Mouse (Mus musculus) kidney, postnatal 10 days (tissue): ENCODE results near the gene Birc6.

ENCODE experiments used
- DNase-seq: peaks from one replicate; pipeline ENCODE4 v3.0.0; 2021; ENCODE audit warnings: mixed read lengths

Birc6 gene

DNA sequence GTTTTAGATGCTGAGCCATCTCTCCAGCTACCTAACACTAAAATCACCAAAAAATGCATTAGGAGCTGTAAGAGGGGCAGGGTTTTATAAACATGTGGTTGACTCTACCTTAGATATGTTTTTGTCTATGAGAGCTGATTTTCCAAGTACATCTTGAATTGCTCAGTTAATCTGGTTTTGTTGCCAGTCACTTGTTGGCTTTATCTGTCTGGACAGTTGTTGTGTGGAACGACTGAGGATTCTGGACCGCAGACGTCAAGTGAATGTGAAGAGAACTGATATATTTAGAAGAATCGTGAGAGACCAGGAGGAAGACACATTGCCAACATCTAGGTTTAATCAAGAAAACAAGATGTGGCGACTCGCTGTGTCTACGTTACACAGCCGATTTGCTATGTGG lies 183.5 kb downstream of the Birc6 start:
- DNase-seq = no peak

GRCm38 (mm10) chr17:74715128-74715527 lies 187.0 kb downstream of the Birc6 start:
- no peak for DNase-seq

DNA sequence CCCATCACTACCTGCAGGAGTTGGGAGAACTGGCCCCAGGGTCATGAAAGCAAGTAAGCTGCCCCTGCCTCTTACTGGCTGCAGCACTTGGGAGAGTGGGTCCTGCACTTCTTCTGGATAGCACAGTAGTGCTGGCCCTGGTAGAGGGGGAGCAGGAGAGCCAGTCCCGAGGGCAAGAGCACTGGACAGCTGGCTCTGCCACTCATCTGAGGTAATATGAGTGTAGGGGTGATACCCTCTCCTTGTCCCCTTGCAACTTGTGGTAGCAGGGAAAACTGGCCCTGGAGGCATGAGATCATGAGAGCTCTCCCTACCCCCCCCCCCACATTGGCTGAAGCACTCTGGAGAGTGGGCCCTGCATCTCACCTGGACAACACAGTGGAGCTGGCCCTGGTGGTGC lies 187.6 kb downstream of the Birc6 start:
- no peak for DNase-seq

GRCm38 (mm10) chr17:74716643-74717042 lies 188.5 kb downstream of the Birc6 start:
- DNase-seq = no peak

DNA sequence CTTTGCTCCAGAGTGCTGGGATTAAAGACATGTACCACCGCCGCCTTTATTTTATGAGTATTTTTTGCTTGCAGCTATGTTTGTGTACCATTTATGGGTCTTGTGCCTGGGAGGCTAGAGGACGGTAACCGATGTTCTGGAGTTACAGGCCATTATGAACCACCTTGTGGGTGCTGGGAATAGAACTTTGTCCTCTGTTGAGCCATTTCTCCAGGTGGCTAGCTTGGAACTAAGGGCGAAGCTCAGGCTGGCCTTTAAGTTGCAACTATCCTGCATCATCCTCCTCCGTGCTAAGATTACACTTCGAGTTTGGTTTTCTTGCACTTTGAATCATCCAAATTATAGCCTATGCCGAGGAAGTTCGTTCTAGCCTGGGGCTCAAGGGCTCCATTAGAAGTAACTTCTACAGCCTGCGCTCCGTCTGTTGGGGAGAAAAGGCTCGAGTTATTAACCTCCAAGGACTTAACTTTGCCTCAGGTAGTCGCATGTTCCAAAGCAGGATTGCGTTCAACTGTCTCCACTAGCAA lies 189.1 kb downstream of the Birc6 start:
- DNase-seq = no peak

DNA sequence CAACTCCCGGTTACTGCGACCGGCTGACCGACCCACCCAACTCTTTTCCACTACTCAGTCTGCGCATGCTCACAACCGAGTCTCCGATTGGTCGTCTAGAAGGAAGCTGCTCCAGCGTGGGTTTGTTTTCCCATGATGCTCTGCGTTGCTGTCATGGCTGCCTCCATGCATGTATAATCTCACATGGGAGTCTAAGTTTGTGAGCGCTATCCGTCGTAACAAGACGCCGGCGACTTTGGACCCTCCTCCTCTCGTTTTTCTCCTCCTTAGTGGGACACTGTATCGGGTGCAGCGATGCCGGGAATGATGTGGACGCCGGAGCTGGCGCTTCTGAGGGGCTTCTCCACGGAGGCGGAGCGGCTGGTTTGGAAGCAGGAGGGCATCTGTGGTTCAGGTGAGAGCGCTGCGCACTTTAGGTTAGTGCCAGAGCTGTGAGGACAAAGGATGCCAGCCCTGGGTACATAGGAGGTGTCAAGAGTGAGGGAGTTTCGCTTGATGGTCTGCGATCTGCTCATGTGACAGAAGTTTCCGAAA lies 189.6 kb downstream of the Birc6 start, which contains the start of gene Ttc27:
Gene Ttc27, plus strand, starts transcription at position 115 of the 534 bp plus-strand sequence.
- peak; percentile 99 for DNase-seq

- DNase-seq = no peak
Observed at GRCm38 (mm10) chr17:74732872-74733271, 204.8 kb downstream of the Birc6 start.

GRCm38 (mm10) chr17:74735392-74735791 lies 207.3 kb downstream of the Birc6 start:
- DNase-seq = no peak

DNA sequence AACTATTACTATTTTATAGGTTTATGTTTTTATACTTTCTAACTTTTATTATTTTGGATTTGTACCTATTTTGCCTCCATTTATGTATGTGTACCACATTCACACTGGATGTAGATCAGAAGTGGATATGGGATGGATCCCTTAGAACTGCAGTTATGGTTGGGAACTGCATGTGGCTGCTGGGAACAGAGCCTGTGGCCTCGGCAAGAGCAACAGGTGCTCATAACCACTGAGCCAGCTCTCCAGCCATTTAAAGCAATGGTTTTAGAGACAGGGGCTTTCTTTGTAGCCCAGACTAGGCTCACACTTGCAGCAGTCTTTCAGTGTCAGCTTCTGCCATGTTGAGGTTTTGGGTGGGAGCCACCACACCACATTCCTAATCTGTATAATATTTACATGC lies 221.6 kb downstream of the Birc6 start:
- DNase-seq = no peak

- DNase-seq = no peak
Observed at GRCm38 (mm10) chr17:74751026-74751425, 222.9 kb downstream of the Birc6 start.
